Mouse (Mus musculus) kidney, adult 9 months (tissue): ENCODE data around the gene Susd1.

Experiments
- DNase-seq: peaks from one replicate; pipeline ENCODE4 v3.0.0; 2022

Gene Susd1

GRCm38 (mm10) chr4:59337533-59337885 is 100.9 kb downstream of the Susd1 start:
- DNase-seq = no peak

- DNase-seq = no peak
Observed at GRCm38 (mm10) chr4:59336846-59337532, 101.4 kb downstream of the Susd1 start.

GRCm38 (mm10) chr4:59336439-59336809 is 102.0 kb downstream of the Susd1 start:
- no peak for DNase-seq

GRCm38 (mm10) chr4:59335616-59336438 is 102.6 kb downstream of the Susd1 start:
- no peak for DNase-seq

- no peak for DNase-seq
Observed at GRCm38 (mm10) chr4:59335101-59335500, 103.3 kb downstream of the Susd1 start.

GRCm38 (mm10) chr4:59334236-59334635 is 104.2 kb downstream of the Susd1 start:
- no peak for DNase-seq

- no peak for DNase-seq
Observed at GRCm38 (mm10) chr4:59333424-59333895, 105.0 kb downstream of the Susd1 start.

GRCm38 (mm10) chr4:59332691-59333423 is 105.6 kb downstream of the Susd1 start:
- DNase-seq = no peak

- DNase-seq = no peak
Observed at GRCm38 (mm10) chr4:59332089-59332488, 106.3 kb downstream of the Susd1 start.

GRCm38 (mm10) chr4:59331633-59332032 is 106.8 kb downstream of the Susd1 start:
- DNase-seq = peak; percentile 62

- DNase-seq = no peak
Observed at GRCm38 (mm10) chr4:59330961-59331604, 107.3 kb downstream of the Susd1 start.

- no peak for DNase-seq
Observed at GRCm38 (mm10) chr4:59329461-59330304, 108.8 kb downstream of the Susd1 start.

GRCm38 (mm10) chr4:59328821-59329220 is 109.6 kb downstream of the Susd1 start:
- DNase-seq = no peak

- no peak for DNase-seq
Observed at GRCm38 (mm10) chr4:59327986-59328385, 110.4 kb downstream of the Susd1 start.

GRCm38 (mm10) chr4:59326031-59326760 is 112.2 kb downstream of the Susd1 start:
- no peak for DNase-seq

GRCm38 (mm10) chr4:59324317-59324716 is 114.1 kb downstream of the Susd1 start:
- DNase-seq = no peak

- DNase-seq = no peak
Observed at GRCm38 (mm10) chr4:59323231-59323651, 115.2 kb downstream of the Susd1 start.

GRCm38 (mm10) chr4:59322733-59323132 is 115.7 kb downstream of the Susd1 start:
- no peak for DNase-seq

- no peak for DNase-seq
Observed at GRCm38 (mm10) chr4:59322056-59322455, 116.4 kb downstream of the Susd1 start.

GRCm38 (mm10) chr4:59321181-59322008 is 117.0 kb downstream of the Susd1 start:
- no peak for DNase-seq
